Mouse (Mus musculus): ENCODE data around the gene Daam1. TPM values are rescaled to one million over a fixed set of nuclear protein-coding genes. Genes with fewer than 3 reads are reported as not detected.

Gene Daam1
- total RNA-seq, 2 experiments from 2014 or later, result 68.1 to 82.1 TPM

- no peak for DNase-seq
These were observed 189.4 kb downstream of the Daam1 start for GRCm38 (mm10) chr12:72020285-72020684.

GRCm38 (mm10) chr12:72021543-72021942 lies 190.7 kb downstream of the Daam1 start:
- intact Hi-C loops (cut with DNase I), result no loop called here
- no peak for DNase-seq

More at GRCm38 (mm10) chr12:72020285-72020684, 189.4 kb downstream of the Daam1 start:
- intact Hi-C loops (cut with DNase I), result no loop called here

GRCm38 (mm10) chr12:72022790-72023189 lies 191.9 kb downstream of the Daam1 start:
- DNase-seq, result no peak
- intact Hi-C loops (cut with DNase I), result no loop called here

- intact Hi-C loops (cut with DNase I), result no loop called here
- no peak for DNase-seq
These were observed 192.7 kb downstream of the Daam1 start for GRCm38 (mm10) chr12:72023572-72023971.

GRCm38 (mm10) chr12:72025275-72025795 lies 194.5 kb downstream of the Daam1 start:
- intact Hi-C loops (cut with DNase I), result no loop called here

GRCm38 (mm10) chr12:72031171-72031570 lies 200.3 kb downstream of the Daam1 start:
- intact Hi-C loops (cut with DNase I), result no loop called here
- peak in 1 of 2 experiments; percentile 25 for DNase-seq

More at GRCm38 (mm10) chr12:72025275-72025795, 194.5 kb downstream of the Daam1 start:
- no peak for DNase-seq

- intact Hi-C loops (cut with DNase I), result no loop called here
- peak; percentile 51 for DNase-seq
These were observed 200.9 kb downstream of the Daam1 start for GRCm38 (mm10) chr12:72031794-72032193.

- DNase-seq, result no peak
These were observed 205.3 kb downstream of the Daam1 start for GRCm38 (mm10) chr12:72036097-72036661.

GRCm38 (mm10) chr12:72037049-72037448 lies 206.2 kb downstream of the Daam1 start:
- no peak for DNase-seq
- intact Hi-C loops (cut with DNase I), result no loop called here

More at GRCm38 (mm10) chr12:72036097-72036661, 205.3 kb downstream of the Daam1 start:
- intact Hi-C loops (cut with DNase I), result no loop called here

GRCm38 (mm10) chr12:72038866-72039265 lies 208.0 kb downstream of the Daam1 start:
- DNase-seq, result no peak
- intact Hi-C loops (cut with DNase I), result no loop called here

GRCm38 (mm10) chr12:72039501-72039900 lies 208.6 kb downstream of the Daam1 start:
- intact Hi-C loops (cut with DNase I), result no loop called here
- DNase-seq, result no peak

- intact Hi-C loops (cut with DNase I), result no loop called here
- no peak for DNase-seq
These were observed 210.4 kb downstream of the Daam1 start for GRCm38 (mm10) chr12:72041238-72041637.

Other genes with a start within 250 kb of the Daam1 start
- gene Gpr135, start 240.0 kb downstream of the Daam1 start, total RNA-seq (2021), result under 1 TPM; 0.41 to 0.42 TPM

All from heart, postnatal 36 days (tissue).